Mouse (Mus musculus) olfactory bulb, adult 2 months (tissue): ENCODE data around the gene Slx1b.

ENCODE experiments used
- CTCF ChIP-seq: fragments of 200-500 bp; IDR thresholded peaks from 2 replicates; pipeline ENCODE4 v1.5.1; 2012; ENCODE audit warnings: low read depth, mild to moderate bottlenecking, low read length, moderate library complexity; ENCODE audit not compliant: insufficient read depth
- POLR2A ChIP-seq: fragments of 200-500 bp; IDR thresholded peaks from 2 replicates; pipeline ENCODE4 v1.6.1; 2012; ENCODE audit warnings: mild to moderate bottlenecking, low read depth, low read length, moderate library complexity; ENCODE audit not compliant: insufficient read depth

DNA sequence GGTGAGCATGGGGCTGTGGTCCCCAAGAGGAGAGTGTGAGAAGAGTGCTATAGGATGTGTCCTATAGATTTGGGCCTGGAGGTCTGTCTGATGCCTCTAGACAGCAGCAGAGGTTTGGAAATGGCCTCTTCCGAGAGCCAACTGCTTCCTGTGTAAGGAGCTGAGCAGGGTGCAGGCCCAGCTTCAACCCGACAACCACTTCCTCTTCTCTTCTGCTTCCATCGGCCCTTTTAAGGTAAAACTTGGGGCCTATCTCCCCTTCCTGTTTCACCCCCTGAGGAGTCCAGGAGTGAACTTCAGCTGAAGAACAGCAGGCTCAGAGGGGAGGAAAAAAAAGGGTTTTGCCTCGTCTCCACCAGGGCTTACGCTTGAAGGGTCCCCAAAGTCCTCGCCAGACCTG, 6.8 kb upstream of the Slx1b start:
- no peak for TF ChIP-seq CTCF
- no peak for TF ChIP-seq POLR2A
